ENCODE assay signal across 24 mouse cellular contexts in genomic region chr16:57526893-57527292, GRCm38 (mm10).
DNase-seq lines count a peak whose midpoint lies in the region; ATAC-seq and TF ChIP-seq lines count a peak whose summit lies in the region.
"Had no signal": no experiment of that assay in that cellular context is flagged by ENCODE, and none has a peak within 500 bp of the region (broad histone marks: within the 10 kb centered on the region; RNA-seq: fewer than 3 reads in every experiment).

No protein-coding gene starts in this region.

- DNase-seq in heart, embryonic 10.5 days (ENCODE audit: low spot score) = no peak
- no peak for DNase-seq in heart, postnatal 14 days
- DNase-seq in 3T3-L1 (ENCODE audit: low read depth, low spot score) (peak; percentile 64), NIH3T3 (ENCODE audit: low read depth) (peak; percentile 31)
- DNase-seq in heart, postnatal 0 days (ENCODE audit: low spot score) = peak; percentile 81
- DNase-seq in limb, embryonic 10.5 days (ENCODE audit: low spot score) = no peak
- no peak for DNase-seq in kidney, postnatal 36 days
- no peak for DNase-seq in spleen, adult 18-20 months
- DNase-seq: cerebellum, adult 11 months; cerebellum, adult 9-11 months; kidney, adult 11 months; layer of hippocampus, adult 9-11 months; lung, embryonic 14.5 days; thymus, adult 18-20 months; thymus, postnatal 36 days had no signal

- H3K9ac ChIP-seq in heart, postnatal 0 days (replicated peaks; ENCODE audit: low read depth, low read length) = no peak overlapping the region
- H3K9ac ChIP-seq: forebrain, embryonic 13.5 days; kidney, embryonic 15.5 days; limb, embryonic 15.5 days; liver, embryonic 14.5 days; lung, embryonic 14.5 days; midbrain, embryonic 15.5 days; neural tube, embryonic 13.5 days; stomach, embryonic 15.5 days had no signal

- H3K4me1 ChIP-seq in heart, embryonic 10.5 days = peaks cover 21% of the 10 kb centered on the region
- H3K4me1 ChIP-seq in heart, postnatal 0 days (ENCODE audit: control insufficient read depth, insufficient read depth) = peaks cover 20% of the 10 kb centered on the region
- H3K4me1 ChIP-seq in limb, embryonic 10.5 days = peaks cover 33% of the 10 kb centered on the region
- H3K4me1 ChIP-seq: kidney, embryonic 15.5 days; midbrain, embryonic 15.5 days; stomach, embryonic 15.5 days had no signal

- no peaks in the 10 kb centered on the region for H3K36me3 ChIP-seq in heart, embryonic 10.5 days
- H3K36me3 ChIP-seq in heart, postnatal 0 days (replicated peaks; ENCODE audit: control insufficient read depth, insufficient read depth, low read length) = 0 out of 2 replicates have a peak, but pooled peaks cover 4% of the 10 kb centered on the region
- H3K36me3 ChIP-seq in limb, embryonic 10.5 days = no peaks in the 10 kb centered on the region
- H3K36me3 ChIP-seq: kidney, embryonic 15.5 days; limb, embryonic 15.5 days; midbrain, embryonic 15.5 days; neural tube, embryonic 13.5 days; stomach, embryonic 15.5 days had no signal

- TF ChIP-seq CTCF in heart, postnatal 0 days (IDR thresholded peaks at IDR 0.05; ENCODE audit: low read depth) = no peak

- intact Hi-C loops in heart, postnatal 14 days (cut with DNase I) = no loop called here

- TF ChIP-seq EP300 in heart, postnatal 0 days (IDR thresholded peaks at IDR 0.05; ENCODE audit: low read depth) = no peak; the same call in 1 of the 2 replicates

- no peaks in the 10 kb centered on the region for H3K27me3 ChIP-seq in heart, embryonic 10.5 days (ENCODE audit: insufficient read depth, poor library complexity, severe bottlenecking)
- no peaks in the 10 kb centered on the region for H3K27me3 ChIP-seq in heart, postnatal 0 days (ENCODE audit: control insufficient read depth, insufficient read depth, low read length)
- H3K27me3 ChIP-seq in limb, embryonic 10.5 days (ENCODE audit: low read depth, poor library complexity, severe bottlenecking) = no peaks in the 10 kb centered on the region
- H3K27me3 ChIP-seq: forebrain, embryonic 13.5 days; kidney, embryonic 15.5 days; limb, embryonic 15.5 days; midbrain, embryonic 15.5 days; neural tube, embryonic 13.5 days; stomach, embryonic 15.5 days had no signal

- peak overlapping the region; percentile 69 for H3K27ac ChIP-seq in heart, embryonic 10.5 days
- peak overlapping the region; percentile 77 for H3K27ac ChIP-seq in heart, postnatal 0 days (ENCODE audit: low read depth)
- no peak overlapping the region for H3K27ac ChIP-seq in limb, embryonic 10.5 days
- H3K27ac ChIP-seq: forebrain, embryonic 13.5 days; hindbrain, postnatal 0 days; kidney, embryonic 15.5 days; limb, embryonic 15.5 days; liver, embryonic 14.5 days; midbrain, embryonic 15.5 days; neural tube, embryonic 13.5 days; stomach, embryonic 15.5 days had no signal

- H3K4me2 ChIP-seq in heart, postnatal 0 days (ENCODE audit: low read depth, low read length) = no peak overlapping the region
- H3K4me2 ChIP-seq: forebrain, embryonic 13.5 days; kidney, embryonic 15.5 days; limb, embryonic 15.5 days; lung, embryonic 14.5 days; midbrain, embryonic 15.5 days; neural tube, embryonic 13.5 days; stomach, embryonic 15.5 days had no signal

- 55% methylated on average over 7 of the region's 7 CpGs for WGBS in heart, embryonic 10.5 days
- WGBS in heart, postnatal 0 days = 49% methylated on average over 7 of the region's 7 CpGs
- 94% methylated on average over 7 of the region's 7 CpGs for WGBS in limb, embryonic 10.5 days

- H3K9me3 ChIP-seq in heart, embryonic 10.5 days = no peaks in the 10 kb centered on the region
- H3K9me3 ChIP-seq in heart, postnatal 0 days (replicated peaks; ENCODE audit: control insufficient read depth, low read length) = no peaks in the 10 kb centered on the region
- no peaks in the 10 kb centered on the region for H3K9me3 ChIP-seq in limb, embryonic 10.5 days (replicated peaks)
- H3K9me3 ChIP-seq: forebrain, embryonic 13.5 days; kidney, embryonic 15.5 days; limb, embryonic 15.5 days; midbrain, embryonic 15.5 days; neural tube, embryonic 13.5 days; stomach, embryonic 15.5 days had no signal

- peak; percentile 93 for ATAC-seq in heart, postnatal 0 days (ENCODE audit: insufficient read depth, low read depth)
- ATAC-seq: forebrain, embryonic 13.5 days; hindbrain, postnatal 0 days; midbrain, embryonic 15.5 days had no signal

- H3K4me3 ChIP-seq in heart, embryonic 10.5 days = no peak overlapping the region
- no peak overlapping the region for H3K4me3 ChIP-seq in heart, postnatal 0 days (ENCODE audit: low read depth, low read length)
- H3K4me3 ChIP-seq in limb, embryonic 10.5 days = no peak overlapping the region
- H3K4me3 ChIP-seq: erythroblast, embryonic 14.5 days; forebrain, embryonic 13.5 days; kidney, embryonic 15.5 days; limb, embryonic 15.5 days; midbrain, embryonic 15.5 days; neural tube, embryonic 13.5 days; stomach, embryonic 15.5 days had no signal

Comparison
In these comparisons a context has a peak if more than half of its experiments do, and no peak if none do; other contexts are left out.
1. DNase-seq: peak in 3T3-L1 (single experiment), NIH3T3 (single experiment) and heart, postnatal 0 days (single experiment); none in heart, embryonic 10.5 days (single experiment), heart, postnatal 14 days (0 of 2), limb, embryonic 10.5 days (single experiment), kidney, postnatal 36 days (0 of 2) and spleen, adult 18-20 months (0 of 2).